Comparison of ENCODE assay signal across 13 mouse cellular contexts in the genomic region with DNA sequence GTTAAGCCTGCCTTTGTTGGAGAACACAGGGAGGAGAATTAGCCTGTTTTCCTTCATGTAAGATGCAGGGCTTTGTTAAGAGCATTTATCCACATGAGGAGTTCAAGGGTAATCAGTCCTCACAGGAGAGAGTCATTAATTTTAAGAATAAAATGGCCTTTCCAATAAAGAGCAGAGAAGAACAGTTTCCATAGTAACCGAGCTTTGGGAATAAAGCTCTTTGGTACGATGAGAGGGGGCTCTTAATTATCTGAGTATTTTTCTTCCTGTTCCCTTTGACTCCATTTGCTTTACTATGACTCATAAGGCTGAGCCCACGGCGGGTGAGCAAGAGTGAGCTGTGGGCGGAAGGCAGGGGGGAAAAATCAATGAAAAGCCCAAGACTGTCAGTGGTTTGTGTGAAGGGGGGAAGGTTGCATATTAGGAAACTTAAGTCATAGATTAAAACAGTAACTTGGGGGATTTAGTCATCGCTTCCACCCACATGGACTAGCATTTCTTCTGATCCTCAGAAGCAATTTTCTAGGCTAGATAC.
DNase-seq lines count a peak whose midpoint lies in the region; ATAC-seq and TF ChIP-seq lines count a peak whose summit lies in the region.
"Had no signal": no experiment of that assay in that cellular context is flagged by ENCODE, and none has a peak within 500 bp of the region (broad histone marks: within the 10 kb centered on the region; RNA-seq: fewer than 3 reads in every experiment).

No protein-coding gene starts in this region.

- no peak overlapping the region for H3K4me3 ChIP-seq in forebrain, postnatal 0 days (ENCODE audit: low read depth, low read length)
- no peak overlapping the region for H3K4me3 ChIP-seq in myocyte
- no peak overlapping the region for H3K4me3 ChIP-seq in intestine, postnatal 0 days (ENCODE audit: low read depth, low read length)
- no peak overlapping the region for H3K4me3 ChIP-seq in liver, embryonic 11.5 days (ENCODE audit: low read depth, low read length)
- H3K4me3 ChIP-seq: liver, embryonic 13.5 days; megakaryocyte, embryonic 14.5 days had no signal

- no peak overlapping the region for H3K4me2 ChIP-seq in forebrain, postnatal 0 days (ENCODE audit: low read depth)
- H3K4me2 ChIP-seq in myocyte (ENCODE audit: low read depth), result peak overlapping the region; percentile 41
- no peak overlapping the region for H3K4me2 ChIP-seq in intestine, postnatal 0 days (replicated peaks; ENCODE audit: low read depth)
- no peak overlapping the region for H3K4me2 ChIP-seq in liver, embryonic 11.5 days
- H3K4me2 ChIP-seq: liver, embryonic 13.5 days had no signal

- H3K36me3 ChIP-seq in forebrain, postnatal 0 days (ENCODE audit: insufficient read depth), result no peaks in the 10 kb centered on the region
- peaks cover 4% of the 10 kb centered on the region for H3K36me3 ChIP-seq in myocyte (ENCODE audit: control insufficient read depth, insufficient read depth)
- H3K36me3 ChIP-seq in intestine, postnatal 0 days (ENCODE audit: control insufficient read depth, insufficient read depth), result no peaks in the 10 kb centered on the region
- no peaks in the 10 kb centered on the region for H3K36me3 ChIP-seq in liver, embryonic 11.5 days (ENCODE audit: control insufficient read depth, insufficient read depth, low read length)
- H3K36me3 ChIP-seq: G1E; liver, embryonic 13.5 days had no signal

- no peak overlapping the region for H3K9ac ChIP-seq in forebrain, postnatal 0 days
- no peak overlapping the region for H3K9ac ChIP-seq in intestine, postnatal 0 days (ENCODE audit: low read depth, low read length)
- H3K9ac ChIP-seq in liver, embryonic 11.5 days (ENCODE audit: low read depth, low read length), result no peak overlapping the region
- H3K9ac ChIP-seq: liver, embryonic 13.5 days had no signal

- no peak overlapping the region for H3ac ChIP-seq in myocyte (ENCODE audit: control insufficient read depth, insufficient read length)

- H3K27ac ChIP-seq in forebrain, postnatal 0 days (ENCODE audit: low read depth, low read length), result no peak overlapping the region
- no peak overlapping the region for H3K27ac ChIP-seq in intestine, postnatal 0 days (ENCODE audit: low read depth, low read length)
- H3K27ac ChIP-seq in liver, embryonic 11.5 days (ENCODE audit: low read depth, low read length), result no peak overlapping the region
- H3K27ac ChIP-seq: liver, embryonic 13.5 days had no signal

- no peak for TF ChIP-seq POLR2A in myocyte (IDR thresholded peaks at IDR 0.05; ENCODE audit: insufficient read length, low read depth)

- TF ChIP-seq CTCF in forebrain, postnatal 0 days (IDR thresholded peaks at IDR 0.05; ENCODE audit: low read depth), result no peak
- TF ChIP-seq CTCF in intestine, postnatal 0 days (IDR thresholded peaks at IDR 0.05; ENCODE audit: low read depth), result no peak

- no peaks in the 10 kb centered on the region for H3K4me1 ChIP-seq in forebrain, postnatal 0 days (ENCODE audit: insufficient read depth)
- H3K4me1 ChIP-seq in intestine, postnatal 0 days (replicated peaks; ENCODE audit: control insufficient read depth, insufficient read depth, low read length), result no peaks in the 10 kb centered on the region
- no peaks in the 10 kb centered on the region for H3K4me1 ChIP-seq in liver, embryonic 11.5 days (replicated peaks; ENCODE audit: control insufficient read depth, insufficient read depth, low read length)
- H3K4me1 ChIP-seq: liver, embryonic 13.5 days had no signal

- H3K79me2 ChIP-seq in myocyte (ENCODE audit: control insufficient read depth, insufficient read depth), result no peaks in the 10 kb centered on the region

- no peaks in the 10 kb centered on the region for H3K9me3 ChIP-seq in forebrain, postnatal 0 days (ENCODE audit: low read length)
- no peaks in the 10 kb centered on the region for H3K9me3 ChIP-seq in intestine, postnatal 0 days (ENCODE audit: control insufficient read depth)
- H3K9me3 ChIP-seq in liver, embryonic 11.5 days (ENCODE audit: control insufficient read depth, low read length), result no peaks in the 10 kb centered on the region
- H3K9me3 ChIP-seq: liver, embryonic 13.5 days; megakaryocyte, embryonic 14.5 days had no signal

- ATAC-seq in forebrain, postnatal 0 days, result peak; percentile 79
- ATAC-seq in intestine, postnatal 0 days, result no peak
- ATAC-seq in liver, embryonic 11.5 days (replicated peaks; ENCODE audit: low FRiP score), result no peak

- peak; percentile 13 to 18 for DNase-seq in layer of hippocampus, postnatal 36 days
- no peak for DNase-seq in layer of hippocampus, postnatal 14 days (ENCODE audit: low spot score in 2 of 2)
- DNase-seq in Muller cell, postnatal 12 days (ENCODE audit: inconsistent ontology term), result peak; percentile 78
- DNase-seq in forebrain, postnatal 0 days, result peak; percentile 44
- DNase-seq in heart, adult 11 months, result no peak
- DNase-seq in liver, embryonic 11.5 days (ENCODE audit: low spot score), result no peak
- DNase-seq: gastrocnemius, postnatal 10 days; heart, postnatal 4 days; liver, embryonic 13.5 days had no signal

- H3K27me3 ChIP-seq in forebrain, postnatal 0 days (ENCODE audit: insufficient read depth, low read length), result no peaks in the 10 kb centered on the region
- no peaks in the 10 kb centered on the region for H3K27me3 ChIP-seq in myocyte (ENCODE audit: control insufficient read depth, insufficient read depth, insufficient read length)
- no peaks in the 10 kb centered on the region for H3K27me3 ChIP-seq in intestine, postnatal 0 days (replicated peaks; ENCODE audit: control insufficient read depth, insufficient read depth, low read length)
- H3K27me3 ChIP-seq in liver, embryonic 11.5 days (replicated peaks; ENCODE audit: control insufficient read depth, insufficient read depth, low read length), result no peaks in the 10 kb centered on the region
- H3K27me3 ChIP-seq: liver, embryonic 13.5 days; megakaryocyte, embryonic 14.5 days had no signal

- WGBS in forebrain, postnatal 0 days, result 11% methylated on average over 6 of the region's 6 CpGs
- 53% methylated on average over 6 of the region's 6 CpGs for WGBS in intestine, postnatal 0 days
- 66% methylated on average over 6 of the region's 6 CpGs for WGBS in liver, embryonic 11.5 days

TF ChIP-seq in myocyte, 11 proteins besides CTCF, POLR2A, EP300 and RAD21:
- 0 out of 2 replicates have a peak, but pooled peaks have one; percentile 13 for TF ChIP-seq CEBPB (IDR thresholded peaks at IDR 0.05; ENCODE audit: insufficient read depth, poor library complexity, severe bottlenecking)
- TF ChIP-seq REST (IDR thresholded peaks at IDR 0.05; ENCODE audit: insufficient read depth, insufficient read length), result no peak

Comparison
In these comparisons a context has a peak if more than half of its experiments do, and no peak if none do; other contexts are left out.
1. DNase-seq: peak in layer of hippocampus, postnatal 36 days (2 of 2), Muller cell, postnatal 12 days (single experiment) and forebrain, postnatal 0 days (single experiment); none in layer of hippocampus, postnatal 14 days (0 of 2), heart, adult 11 months (single experiment) and liver, embryonic 11.5 days (single experiment).